9 mouse cellular contexts compared by ENCODE assay signal in the genomic region with DNA sequence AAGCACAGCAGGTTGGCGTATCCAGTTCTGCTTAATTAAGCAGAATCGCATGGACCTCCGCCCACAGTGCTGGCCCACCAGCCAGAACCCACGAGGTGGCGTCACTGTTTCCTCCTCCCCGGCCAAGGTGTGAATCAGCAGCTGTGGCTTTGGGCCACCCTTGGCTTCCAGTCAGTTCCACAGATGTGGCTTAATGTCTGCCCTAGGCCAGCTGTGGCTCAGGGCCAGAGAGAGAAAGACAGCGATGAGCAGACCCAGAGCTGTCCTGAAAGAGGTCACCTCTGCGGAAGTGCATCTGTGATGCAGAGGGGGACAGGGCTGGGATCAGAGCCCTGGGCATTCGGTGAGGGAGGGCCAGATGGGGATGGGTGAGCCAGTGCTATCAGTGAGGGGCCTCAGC. TPM values are rescaled to one million over a fixed set of nuclear protein-coding genes. Genes with fewer than 3 reads are reported as not detected.
DNase-seq lines count a peak whose midpoint lies in the region; ATAC-seq lines count a peak whose summit lies in the region.
"Had no signal": no experiment of that assay in that cellular context is flagged by ENCODE, and none has a peak within 500 bp of the region (broad histone marks: within the 10 kb centered on the region; RNA-seq: fewer than 3 reads in every experiment).

No protein-coding gene starts in this region.

- no peak overlapping the region for H3K4me2 ChIP-seq in midbrain, embryonic 11.5 days
- no peak overlapping the region for H3K4me2 ChIP-seq in midbrain, embryonic 14.5 days (ENCODE audit: low read length)
- H3K4me2 ChIP-seq in embryonic facial prominence, embryonic 14.5 days (ENCODE audit: low read depth, low read length), result no peak overlapping the region
- H3K4me2 ChIP-seq in midbrain, embryonic 13.5 days (replicated peaks), result no peak overlapping the region

- no peak for DNase-seq in midbrain, embryonic 11.5 days (ENCODE audit: low spot score, missing footprints)
- no peak for DNase-seq in midbrain, embryonic 14.5 days
- DNase-seq in embryonic facial prominence, embryonic 14.5 days (ENCODE audit: low spot score), result no peak
- DNase-seq in heart, postnatal 4 days, result peak; percentile 86
- no peak for DNase-seq in right cerebral cortex, adult 18-20 months
- DNase-seq in thymus, postnatal 10 days (ENCODE audit: low spot score in 2 of 2), result no peak
- no peak for DNase-seq in left cerebral cortex, adult 8-10 months (ENCODE audit: low spot score in 2 of 2)

- ATAC-seq in midbrain, embryonic 11.5 days (ENCODE audit: low FRiP score), result peak; percentile 44
- ATAC-seq in midbrain, embryonic 14.5 days (ENCODE audit: low FRiP score, low TSS enrichment), result no peak
- no peak for ATAC-seq in embryonic facial prominence, embryonic 14.5 days (ENCODE audit: low read depth)
- peak; percentile 40; the same call in 1 of the 2 replicates for ATAC-seq in midbrain, embryonic 13.5 days

- no peaks in the 10 kb centered on the region for H3K9me3 ChIP-seq in midbrain, embryonic 11.5 days (ENCODE audit: control insufficient read depth, low read length)
- H3K9me3 ChIP-seq in midbrain, embryonic 14.5 days (ENCODE audit: control insufficient read depth, low read length), result no peaks in the 10 kb centered on the region
- no peaks in the 10 kb centered on the region for H3K9me3 ChIP-seq in embryonic facial prominence, embryonic 14.5 days (ENCODE audit: control insufficient read depth, low read length)
- H3K9me3 ChIP-seq in midbrain, embryonic 13.5 days, result no peaks in the 10 kb centered on the region

- no peaks in the 10 kb centered on the region for H3K27me3 ChIP-seq in midbrain, embryonic 11.5 days (ENCODE audit: control insufficient read depth, insufficient read depth, low read length)
- no peaks in the 10 kb centered on the region for H3K27me3 ChIP-seq in midbrain, embryonic 14.5 days (ENCODE audit: control insufficient read depth, insufficient read depth, low read length)
- no peaks in the 10 kb centered on the region for H3K27me3 ChIP-seq in embryonic facial prominence, embryonic 14.5 days (replicated peaks; ENCODE audit: control insufficient read depth, insufficient read depth, low read length)
- H3K27me3 ChIP-seq in midbrain, embryonic 13.5 days, result no peaks in the 10 kb centered on the region

- 57% methylated on average over 9 of the region's 9 CpGs for WGBS in midbrain, embryonic 11.5 days
- 61% methylated on average over 9 of the region's 9 CpGs for WGBS in midbrain, embryonic 14.5 days
- WGBS in embryonic facial prominence, embryonic 14.5 days, result 56% methylated on average over 9 of the region's 9 CpGs
- WGBS in midbrain, embryonic 13.5 days, result 65% methylated on average over 9 of the region's 9 CpGs

- H3K9ac ChIP-seq in midbrain, embryonic 11.5 days (ENCODE audit: low read length), result no peak overlapping the region
- no peak overlapping the region for H3K9ac ChIP-seq in midbrain, embryonic 14.5 days (replicated peaks; ENCODE audit: low read length)
- no peak overlapping the region for H3K9ac ChIP-seq in embryonic facial prominence, embryonic 14.5 days (ENCODE audit: low read depth, low read length)
- no peak overlapping the region for H3K9ac ChIP-seq in midbrain, embryonic 13.5 days (replicated peaks)

- H3K4me3 ChIP-seq in midbrain, embryonic 11.5 days (ENCODE audit: low read depth, low read length), result no peak overlapping the region
- H3K4me3 ChIP-seq in midbrain, embryonic 14.5 days (replicated peaks; ENCODE audit: low read depth, low read length), result no peak overlapping the region
- no peak overlapping the region for H3K4me3 ChIP-seq in embryonic facial prominence, embryonic 14.5 days (ENCODE audit: low read depth, low read length)
- no peak overlapping the region for H3K4me3 ChIP-seq in midbrain, embryonic 13.5 days (replicated peaks)

- H3K36me3 ChIP-seq in midbrain, embryonic 11.5 days (ENCODE audit: control insufficient read depth, insufficient read depth, low read length), result no peaks in the 10 kb centered on the region
- H3K36me3 ChIP-seq in midbrain, embryonic 14.5 days (ENCODE audit: control insufficient read depth, insufficient read depth, low read length), result no peaks in the 10 kb centered on the region
- H3K36me3 ChIP-seq in embryonic facial prominence, embryonic 14.5 days (ENCODE audit: control insufficient read depth, insufficient read depth, low read length), result peaks cover 24% of the 10 kb centered on the region
- H3K36me3 ChIP-seq in midbrain, embryonic 13.5 days, result peaks cover 15% of the 10 kb centered on the region

- H3K27ac ChIP-seq in midbrain, embryonic 11.5 days (ENCODE audit: low read depth, low read length), result no peak overlapping the region
- no peak overlapping the region for H3K27ac ChIP-seq in midbrain, embryonic 14.5 days (replicated peaks; ENCODE audit: low read depth, low read length)
- H3K27ac ChIP-seq in embryonic facial prominence, embryonic 14.5 days (replicated peaks; ENCODE audit: low read depth, low read length), result peak overlapping the region; percentile 28; the same call in 1 of the 2 replicates
- no peak overlapping the region; the same call in 1 of the 2 replicates for H3K27ac ChIP-seq in midbrain, embryonic 13.5 days

- no peaks in the 10 kb centered on the region for H3K4me1 ChIP-seq in midbrain, embryonic 11.5 days (ENCODE audit: control insufficient read depth, insufficient read depth, low read length)
- H3K4me1 ChIP-seq in midbrain, embryonic 14.5 days (ENCODE audit: control insufficient read depth, insufficient read depth, low read length), result peaks cover under 1% of the 10 kb centered on the region; the same call in 1 of the 2 replicates
- peaks cover 8% of the 10 kb centered on the region for H3K4me1 ChIP-seq in embryonic facial prominence, embryonic 14.5 days (ENCODE audit: control insufficient read depth, insufficient read depth, low read length)
- H3K4me1 ChIP-seq in midbrain, embryonic 13.5 days (replicated peaks), result peaks cover 26% of the 10 kb centered on the region

RNA-seq across cellular contexts. Expression of a gene that starts 10.1 kb away (rescaled TPM):
- polyA plus RNA-seq in midbrain, embryonic 11.5 days (2014; fragmentation: Nextera tagmentation; extraction: Ambion mirVana), result 21.4 and 23.2 TPM in 2 replicates
- polyA plus RNA-seq in midbrain, embryonic 14.5 days (2014; fragmentation: Nextera tagmentation; extraction: Ambion mirVana), result 22.7 and 25.4 TPM in 2 replicates
- polyA plus RNA-seq in embryonic facial prominence, embryonic 14.5 days (2014; fragmentation: Nextera tagmentation; extraction: Ambion mirVana), result 28.7 and 31.3 TPM in 2 replicates
- 10 to 100 TPM; 30.1 to 31.0 TPM for total RNA-seq in heart, postnatal 4 days (2021)
- 22.5 and 25.3 TPM in 2 replicates for polyA plus RNA-seq in midbrain, embryonic 13.5 days (2015; fragmentation: Nextera tagmentation; extraction: Ambion mirVana)
- total RNA-seq in left cerebral cortex, adult 8-10 months (2022), result 10 to 100 TPM in 3 of 4 experiments, 1 to 10 TPM in 1; 9.1 to 12.6 (median 11.9) TPM

RNA-seq across cellular contexts. Expression of a gene that starts 57.8 kb away (rescaled TPM):
- 0.30 and 0.77 TPM in 2 replicates for polyA plus RNA-seq in midbrain, embryonic 11.5 days (2014; fragmentation: Nextera tagmentation; extraction: Ambion mirVana)
- polyA plus RNA-seq in midbrain, embryonic 14.5 days (2014; fragmentation: Nextera tagmentation; extraction: Ambion mirVana), result 0.90 and 1.4 TPM in 2 replicates
- 1.0 and 1.8 TPM in 2 replicates for polyA plus RNA-seq in embryonic facial prominence, embryonic 14.5 days (2014; fragmentation: Nextera tagmentation; extraction: Ambion mirVana)
- under 1 TPM in 1 of 2 experiments, not detected in 1; 0.77 TPM for total RNA-seq in heart, postnatal 4 days (2021)
- 1.4 TPM in 1 of 2 replicates, not detected in the other for polyA plus RNA-seq in midbrain, embryonic 13.5 days (2015; fragmentation: Nextera tagmentation; extraction: Ambion mirVana)
- 1 to 10 TPM in 1 of 4 experiments, under 1 TPM in 2, not detected in 1; 0.67 to 1.9 (median 0.71) TPM for total RNA-seq in left cerebral cortex, adult 8-10 months (2022)
- polyA plus RNA-seq: liver, adult 2 months had no signal

Comparison
In these comparisons a context has a peak if more than half of its experiments do, and no peak if none do; other contexts are left out.
1. ATAC-seq: peak in midbrain, embryonic 11.5 days (single experiment) and midbrain, embryonic 13.5 days (single experiment); none in midbrain, embryonic 14.5 days (single experiment) and embryonic facial prominence, embryonic 14.5 days (single experiment).